Mouse (Mus musculus) embryonic facial prominence, embryonic 12.5 days (tissue): ENCODE measurements around the gene 1700006A11Rik. TPM values are rescaled to one million over a fixed set of nuclear protein-coding genes. Genes with fewer than 3 reads are reported as not detected.
"Not testable (repeated sequence)": the region's sequence is repeated elsewhere in the genome, so short reads cannot be mapped to it uniquely, and the experiment has no call there.

Experiments
- ATAC-seq: fragments of 200-750 bp; cut with Nextera tagmentation; 2 replicates; pipeline ENCODE4 v1.8.0; 2017; ENCODE audit not compliant: insufficient number of reproducible peaks, insufficient read depth, low FRiP score, low TSS enrichment
- H3K27ac ChIP-seq: fragments of 300-500 bp; sonication (generic); 2 replicates; pipeline ENCODE4 v1.5.1; 2016; ENCODE audit warnings: mild to moderate bottlenecking
- H3K27me3 ChIP-seq: fragments of 300-500 bp; sonication (generic); 2 replicates; pipeline ENCODE4 v1.6.1; 2016; ENCODE audit warnings: mild to moderate bottlenecking, moderate library complexity
- H3K36me3 ChIP-seq: fragments of 300-500 bp; sonication (generic); 2 replicates; pipeline ENCODE4 v1.6.1; 2016; ENCODE audit warnings: mild to moderate bottlenecking
- H3K4me1 ChIP-seq: fragments of 300-500 bp; sonication (generic); 2 replicates; pipeline ENCODE4 v1.6.1; 2016
- H3K4me2 ChIP-seq: fragments of 300-500 bp; sonication (generic); replicated peaks from 2 replicates; pipeline ENCODE4 v1.6.1; 2016; ENCODE audit warnings: mild to moderate bottlenecking, moderate library complexity
- H3K4me3 ChIP-seq: fragments of 300-500 bp; sonication (generic); 2 replicates; pipeline ENCODE4 v1.5.1; 2016; ENCODE audit warnings: mild to moderate bottlenecking
- H3K9ac ChIP-seq: fragments of 300-500 bp; sonication (generic); 2 replicates; pipeline ENCODE4 v1.6.1; 2016; ENCODE audit warnings: mild to moderate bottlenecking, moderate library complexity
- H3K9me3 ChIP-seq: fragments of 300-500 bp; sonication (generic); 2 replicates; pipeline ENCODE4 v1.6.1; 2016; ENCODE audit warnings: mild to moderate bottlenecking, moderate library complexity
- WGBS: fragments of 180-500 bp; shearing (Covaris S2); methylation state at CpG from one replicate; pipeline ENCODE4 v1.1.7; 2016; 5-methylcytosine and 5-hydroxymethylcytosine counted together
- polyA plus RNA-seq: library from polyadenylated mRNA; unstranded; fragments of >200 nt; fragmentation: Nextera tagmentation; extraction: Ambion mirVana; gene quantifications from 2 replicates; pipeline ENCODE4 v1.2.1, GENCODE M21; 2016

1700006A11Rik gene
- not detected in 2 replicates for polyA plus RNA-seq

DNA sequence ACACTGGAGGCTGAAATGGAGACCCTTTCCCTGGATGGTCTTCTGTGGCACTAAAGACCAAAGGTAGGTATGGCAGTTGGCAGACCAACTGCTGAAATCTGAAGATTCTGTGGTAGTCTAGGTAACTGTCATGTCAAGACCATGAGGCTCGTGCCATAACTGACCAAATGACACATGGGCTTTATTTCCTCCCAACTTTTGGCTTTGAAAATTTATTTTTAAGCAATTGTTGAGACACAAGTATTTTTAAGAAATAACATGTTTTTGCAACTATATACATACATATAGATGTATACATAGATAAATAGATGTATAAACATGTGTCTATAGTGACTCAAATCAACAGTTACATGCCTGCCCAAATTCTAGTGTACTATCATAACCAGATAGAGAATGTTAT, at the start of gene 1700006A11Rik:
TSS of gene 1700006A11Rik (minus strand) at position 101 of the 400 bp plus-strand sequence.
- H3K4me3 ChIP-seq: no peak within 1 kb of the TSS
- WGBS: 82% methylated on average over 1 of the region's 1 CpGs
- H3K27ac ChIP-seq: no peak within 1 kb of the TSS
- no peak for ATAC-seq
- H3K4me2 ChIP-seq: no peak within 1 kb of the TSS
- no peaks in the 10 kb centered on the region for H3K36me3 ChIP-seq
- H3K9me3 ChIP-seq: no peaks in the 10 kb centered on the region
- no peaks in the 10 kb centered on the region for H3K27me3 ChIP-seq
- no peaks in the 10 kb centered on the region for H3K4me1 ChIP-seq
- no peak within 1 kb of the TSS for H3K9ac ChIP-seq

DNA sequence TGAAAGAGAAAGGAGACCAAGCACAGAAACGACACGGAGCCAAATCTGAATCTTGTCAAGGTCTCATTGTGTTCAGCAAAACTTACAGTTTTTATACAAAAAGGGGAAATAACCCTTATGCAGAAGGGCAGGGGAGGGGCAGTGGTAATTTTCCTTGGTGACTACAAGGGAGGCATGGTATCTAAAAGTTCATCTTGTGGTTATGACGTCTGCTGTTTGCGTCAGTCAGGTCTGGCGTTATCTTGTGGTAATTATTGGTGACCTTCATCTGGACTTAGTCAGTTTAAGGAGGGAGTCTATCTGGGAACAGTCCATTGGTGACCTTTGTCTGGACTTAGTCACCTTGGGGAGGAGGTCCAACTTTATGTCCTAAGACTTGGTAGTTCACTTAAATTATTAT, 48.5 kb upstream of the 1700006A11Rik start:
- H3K4me1 ChIP-seq, H3K9me3 ChIP-seq, H3K36me3 ChIP-seq, H3K27me3 ChIP-seq, H3K4me2 ChIP-seq, H3K9ac ChIP-seq, H3K4me3 ChIP-seq, H3K27ac ChIP-seq, ATAC-seq: not testable (repeated sequence)
- 79% methylated on average over 5 of the region's 5 CpGs for WGBS

GRCm38 (mm10) chr3:124466102-124466730, 40.4 kb upstream of the 1700006A11Rik start:
- ATAC-seq: no peak
- WGBS: 85% methylated on average over 6 of the region's 6 CpGs

GRCm38 (mm10) chr3:124392201-124392600, 33.6 kb downstream of the 1700006A11Rik start:
- WGBS: 70% methylated on average over 5 of the region's 5 CpGs
- H3K4me3 ChIP-seq: no peak overlapping the region
- H3K27ac ChIP-seq: no peak overlapping the region
- no peak overlapping the region for H3K4me2 ChIP-seq
- no peaks in the 10 kb centered on the region for H3K36me3 ChIP-seq
- ATAC-seq: no peak
- H3K9me3 ChIP-seq: no peaks in the 10 kb centered on the region
- no peaks in the 10 kb centered on the region for H3K27me3 ChIP-seq
- H3K9ac ChIP-seq: no peak overlapping the region
- H3K4me1 ChIP-seq: no peaks in the 10 kb centered on the region

More at GRCm38 (mm10) chr3:124466102-124466730, 40.4 kb upstream of the 1700006A11Rik start:
- no peak overlapping the region for H3K27ac ChIP-seq
- H3K36me3 ChIP-seq: no peaks in the 10 kb centered on the region
- no peaks in the 10 kb centered on the region for H3K9me3 ChIP-seq
- H3K9ac ChIP-seq: no peak overlapping the region
- H3K4me3 ChIP-seq: no peak overlapping the region
- no peaks in the 10 kb centered on the region for H3K27me3 ChIP-seq
- H3K4me1 ChIP-seq: no peaks in the 10 kb centered on the region
- H3K4me2 ChIP-seq: no peak overlapping the region

GRCm38 (mm10) chr3:124390101-124390500, 35.7 kb downstream of the 1700006A11Rik start:
- H3K9me3 ChIP-seq: no peaks in the 10 kb centered on the region
- H3K4me3 ChIP-seq: no peak overlapping the region
- H3K9ac ChIP-seq: no peak overlapping the region
- H3K36me3 ChIP-seq: no peaks in the 10 kb centered on the region
- H3K27ac ChIP-seq: no peak overlapping the region
- WGBS: 79% methylated on average over 2 of the region's 2 CpGs
- ATAC-seq: no peak
- no peaks in the 10 kb centered on the region for H3K27me3 ChIP-seq
- no peaks in the 10 kb centered on the region for H3K4me1 ChIP-seq
- no peak overlapping the region for H3K4me2 ChIP-seq

- no peaks in the 10 kb centered on the region for H3K9me3 ChIP-seq
- no peak overlapping the region for H3K4me2 ChIP-seq
- WGBS: 75% methylated on average over 2 of the region's 2 CpGs
- no peaks in the 10 kb centered on the region for H3K4me1 ChIP-seq
- no peak for ATAC-seq
- no peak overlapping the region for H3K27ac ChIP-seq
- no peaks in the 10 kb centered on the region for H3K27me3 ChIP-seq
- no peak overlapping the region for H3K4me3 ChIP-seq
- no peak overlapping the region for H3K9ac ChIP-seq
- H3K36me3 ChIP-seq: no peaks in the 10 kb centered on the region
Observed at GRCm38 (mm10) chr3:124389650-124390049, 36.2 kb downstream of the 1700006A11Rik start.

- H3K36me3 ChIP-seq, H3K9ac ChIP-seq, ATAC-seq, H3K27ac ChIP-seq, H3K27me3 ChIP-seq, H3K9me3 ChIP-seq, H3K4me2 ChIP-seq, H3K4me3 ChIP-seq, H3K4me1 ChIP-seq: not testable (repeated sequence)
- 91% methylated on average over 18 of the region's 18 CpGs for WGBS
Observed at GRCm38 (mm10) chr3:124385377-124385776, 40.5 kb downstream of the 1700006A11Rik start.

DNA sequence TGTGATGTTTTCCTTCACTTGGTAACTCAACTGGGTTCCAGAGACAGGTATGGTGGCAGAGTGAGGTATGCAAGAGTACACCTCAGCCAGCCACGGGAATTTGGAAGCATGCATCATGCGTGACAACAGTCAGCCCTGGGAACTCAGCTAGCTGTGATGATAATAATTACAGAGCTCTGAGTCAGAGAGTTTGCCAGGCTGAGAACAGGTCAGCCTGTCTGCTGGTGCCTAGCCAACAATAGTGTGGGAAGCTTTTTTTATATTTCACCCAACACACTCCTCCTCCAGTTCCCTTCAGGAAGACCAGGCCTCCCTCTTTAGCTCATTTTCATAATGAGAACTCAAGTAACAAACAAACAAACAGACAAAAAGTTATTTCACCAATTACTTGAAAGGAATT, 53.8 kb downstream of the 1700006A11Rik start:
- 82% methylated on average over 2 of the region's 2 CpGs for whole genome bisulfite sequencing
- no peaks in the 10 kb centered on the region for H3K9me3 ChIP-seq
- no peak for ATAC-seq

DNA sequence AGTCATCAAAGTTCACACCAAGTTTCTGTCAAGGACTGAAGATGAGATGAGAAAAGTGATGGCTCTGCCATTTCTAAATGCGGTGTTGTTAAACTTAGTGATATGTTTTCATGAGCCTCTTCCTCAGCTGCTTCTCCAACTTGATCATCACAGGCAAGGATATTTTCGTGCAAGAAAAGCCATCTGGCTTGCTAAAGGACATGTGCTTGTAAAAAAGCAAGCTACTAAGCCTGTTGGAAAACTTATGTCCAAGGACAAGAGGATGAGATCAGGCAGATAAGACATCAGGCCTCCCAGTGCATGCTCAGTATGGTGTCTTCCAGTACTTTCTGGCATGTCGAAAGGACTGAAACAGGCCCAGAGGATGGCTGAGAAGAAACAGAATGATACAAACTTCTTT, 68.3 kb downstream of the 1700006A11Rik start:
- Histone ChIP-seq H3K9ac (no peak overlapping the region), H3K27ac (no peak overlapping the region), H3K4me1 (no peaks in the 10 kb centered on the region), H3K27me3 (no peaks in the 10 kb centered on the region), H3K4me2 (no peak overlapping the region), H3K4me3 (no peak overlapping the region), H3K9me3 (no peaks in the 10 kb centered on the region), H3K36me3 (no peaks in the 10 kb centered on the region)
- no peak for ATAC-seq
- 91% methylated on average over 3 of the region's 3 CpGs for WGBS

More for the DNA sequence above, 53.8 kb downstream of the 1700006A11Rik start:
- Histone ChIP-seq H3K4me1 (no peaks in the 10 kb centered on the region), H3K4me3 (no peak overlapping the region), H3K36me3 (no peaks in the 10 kb centered on the region), H3K27me3 (no peaks in the 10 kb centered on the region), H3K9ac (no peak overlapping the region), H3K4me2 (no peak overlapping the region), H3K27ac (no peak overlapping the region)

Other genes starting within 250 kb of the 1700006A11Rik start
- 15.7 and 16.3 TPM in 2 replicates for gene Tram1l1, start 105.2 kb downstream of the 1700006A11Rik start, polyA plus RNA-seq
- not detected in 2 replicates for gene 1700003H04Rik, start 155.1 kb upstream of the 1700006A11Rik start, polyA plus RNA-seq